Mouse (Mus musculus) olfactory bulb, adult 2 months (tissue): ENCODE data around the gene Cdh12.

Source experiments
- CTCF ChIP-seq: fragments of 200-500 bp; IDR thresholded peaks from 2 replicates; pipeline ENCODE4 v1.5.1; 2012; ENCODE audit warnings: low read depth, mild to moderate bottlenecking, low read length, moderate library complexity; ENCODE audit not compliant: insufficient read depth
- POLR2A ChIP-seq: fragments of 200-500 bp; IDR thresholded peaks from 2 replicates; pipeline ENCODE4 v1.6.1; 2012; ENCODE audit warnings: mild to moderate bottlenecking, low read depth, low read length, moderate library complexity; ENCODE audit not compliant: insufficient read depth

DNA sequence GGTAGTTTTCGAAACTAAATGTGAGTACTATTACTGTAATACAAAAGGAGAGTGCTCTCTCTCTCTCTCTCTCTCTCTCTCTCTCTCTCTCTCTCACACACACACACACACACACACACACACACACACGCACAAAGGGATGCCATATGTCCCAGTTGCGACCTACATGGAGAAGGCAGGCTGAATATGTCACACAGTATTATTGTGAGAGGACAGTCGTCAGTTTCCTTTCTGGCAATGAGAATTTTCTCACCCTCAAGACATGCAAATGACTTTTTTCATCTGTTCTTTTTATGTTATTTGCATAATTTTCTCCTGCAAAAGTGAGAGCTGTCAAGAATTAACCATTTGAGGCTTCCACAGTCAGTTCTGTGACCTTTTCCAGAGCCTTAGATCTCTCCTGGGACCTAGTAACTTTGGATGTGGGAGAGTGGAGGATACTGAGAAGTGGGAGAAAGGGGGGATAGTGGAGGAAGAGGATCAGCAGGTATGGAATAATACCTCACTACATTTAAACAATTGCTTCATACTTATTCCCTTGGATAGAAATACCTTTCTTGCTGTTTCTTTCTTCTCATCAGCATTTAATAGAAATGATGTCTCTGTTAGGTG is 660.9 kb downstream of the Cdh12 start:
- TF ChIP-seq CTCF (no peak), POLR2A (no peak)
